Mouse (Mus musculus): ENCODE measurements around the gene Scd2. TPM values are rescaled to one million over a fixed set of nuclear protein-coding genes. Genes with fewer than 3 reads are reported as not detected.
"Not testable (repeated sequence)": the region's sequence is repeated elsewhere in the genome, so short reads cannot be mapped to it uniquely, and the experiment has no call there.

The Scd2 gene
- polyA plus RNA-seq, 1 experiment from 2014 or later = 35.6 TPM

- 64% methylated on average over 7 of the region's 7 CpGs for WGBS
- no peak overlapping the region for H3K4me2 ChIP-seq (replicated peaks; ENCODE audit: low read depth)
- H3K36me3 ChIP-seq (ENCODE audit: control insufficient read depth, insufficient read depth) = peaks cover 52% of the 10 kb centered on the region
- no peak overlapping the region for H3K4me3 ChIP-seq (ENCODE audit: low read depth, low read length)
- no peak for TF ChIP-seq CTCF (IDR thresholded peaks at IDR 0.05; ENCODE audit: low read depth)
- 0 out of 2 replicates have a peak, but pooled peaks cover 3% of the 10 kb centered on the region for H3K4me1 ChIP-seq (replicated peaks; ENCODE audit: control insufficient read depth, insufficient read depth, low read length)
- H3K27ac ChIP-seq (ENCODE audit: low read depth, low read length) = no peak overlapping the region
- no peaks in the 10 kb centered on the region for H3K27me3 ChIP-seq (replicated peaks; ENCODE audit: control insufficient read depth, insufficient read depth, low read length)
- no peaks in the 10 kb centered on the region for H3K9me3 ChIP-seq (ENCODE audit: control insufficient read depth)
- no peak for ATAC-seq
- no peak overlapping the region for H3K9ac ChIP-seq (ENCODE audit: low read depth, low read length)
These were observed 12.7 kb downstream of the Scd2 start for GRCm38 (mm10) chr19:44306171-44306570.

GRCm38 (mm10) chr19:44307101-44307914, 13.8 kb downstream of the Scd2 start:
- no peak for TF ChIP-seq CTCF (IDR thresholded peaks at IDR 0.05; ENCODE audit: low read depth)
- no peak overlapping the region for H3K4me3 ChIP-seq (ENCODE audit: low read depth, low read length)
- H3K36me3 ChIP-seq (ENCODE audit: control insufficient read depth, insufficient read depth) = peaks cover 44% of the 10 kb centered on the region
- H3K4me1 ChIP-seq (replicated peaks; ENCODE audit: control insufficient read depth, insufficient read depth, low read length) = no peaks in the 10 kb centered on the region
- no peak overlapping the region for H3K9ac ChIP-seq (ENCODE audit: low read depth, low read length)
- 72% methylated on average over 9 of the region's 9 CpGs for WGBS
- no peak overlapping the region for H3K4me2 ChIP-seq (replicated peaks; ENCODE audit: low read depth)
- H3K9me3 ChIP-seq (ENCODE audit: control insufficient read depth) = no peaks in the 10 kb centered on the region
- 0 out of 2 replicates have a peak overlapping the region, but pooled peaks have one; percentile 15 for H3K27ac ChIP-seq (ENCODE audit: low read depth, low read length)
- no peaks in the 10 kb centered on the region for H3K27me3 ChIP-seq (replicated peaks; ENCODE audit: control insufficient read depth, insufficient read depth, low read length)
- no peak for ATAC-seq

GRCm38 (mm10) chr19:44307915-44308470, 14.5 kb downstream of the Scd2 start:
- no peaks in the 10 kb centered on the region for H3K9me3 ChIP-seq (ENCODE audit: control insufficient read depth)
- TF ChIP-seq CTCF (IDR thresholded peaks at IDR 0.05; ENCODE audit: low read depth) = no peak
- no peak overlapping the region for H3K4me3 ChIP-seq (ENCODE audit: low read depth, low read length)
- 67% methylated on average over 6 of the region's 6 CpGs for WGBS
- peaks cover 39% of the 10 kb centered on the region for H3K36me3 ChIP-seq (ENCODE audit: control insufficient read depth, insufficient read depth)
- no peak overlapping the region for H3K4me2 ChIP-seq (replicated peaks; ENCODE audit: low read depth)
- no peak for ATAC-seq
- H3K27ac ChIP-seq (ENCODE audit: low read depth, low read length) = no peak overlapping the region
- no peaks in the 10 kb centered on the region for H3K27me3 ChIP-seq (replicated peaks; ENCODE audit: control insufficient read depth, insufficient read depth, low read length)
- no peak overlapping the region for H3K9ac ChIP-seq (ENCODE audit: low read depth, low read length)
- H3K4me1 ChIP-seq (replicated peaks; ENCODE audit: control insufficient read depth, insufficient read depth, low read length) = no peaks in the 10 kb centered on the region

- no peak overlapping the region for H3K27ac ChIP-seq (ENCODE audit: low read depth, low read length)
- no peaks in the 10 kb centered on the region for H3K27me3 ChIP-seq (replicated peaks; ENCODE audit: control insufficient read depth, insufficient read depth, low read length)
- no peak overlapping the region for H3K9ac ChIP-seq (ENCODE audit: low read depth, low read length)
- no peaks in the 10 kb centered on the region for H3K9me3 ChIP-seq (ENCODE audit: control insufficient read depth)
- no peak overlapping the region for H3K4me2 ChIP-seq (replicated peaks; ENCODE audit: low read depth)
- WGBS = 73% methylated on average over 8 of the region's 8 CpGs
- peaks cover 33% of the 10 kb centered on the region for H3K36me3 ChIP-seq (ENCODE audit: control insufficient read depth, insufficient read depth)
- H3K4me1 ChIP-seq (replicated peaks; ENCODE audit: control insufficient read depth, insufficient read depth, low read length) = no peaks in the 10 kb centered on the region
- ATAC-seq = no peak
- H3K4me3 ChIP-seq (ENCODE audit: low read depth, low read length) = no peak overlapping the region
- no peak for TF ChIP-seq CTCF (IDR thresholded peaks at IDR 0.05; ENCODE audit: low read depth)
These were observed 15.3 kb downstream of the Scd2 start for GRCm38 (mm10) chr19:44308611-44309246.

- Histone ChIP-seq H3K4me3 (ENCODE audit: low read depth, low read length) (no peak overlapping the region), H3K9me3 (ENCODE audit: control insufficient read depth) (no peaks in the 10 kb centered on the region), H3K4me1 (replicated peaks; ENCODE audit: control insufficient read depth, insufficient read depth, low read length) (no peaks in the 10 kb centered on the region), H3K27me3 (replicated peaks; ENCODE audit: control insufficient read depth, insufficient read depth, low read length) (no peaks in the 10 kb centered on the region), H3K9ac (ENCODE audit: low read depth, low read length) (no peak overlapping the region), H3K4me2 (replicated peaks; ENCODE audit: low read depth) (no peak overlapping the region), H3K36me3 (ENCODE audit: control insufficient read depth, insufficient read depth) (peaks cover 25% of the 10 kb centered on the region), H3K27ac (ENCODE audit: low read depth, low read length) (no peak overlapping the region)
- WGBS = 65% methylated on average over 12 of the region's 12 CpGs
- TF ChIP-seq CTCF (IDR thresholded peaks at IDR 0.05; ENCODE audit: low read depth) = peak; percentile 47
- no peak for ATAC-seq
These were observed 16.1 kb downstream of the Scd2 start for GRCm38 (mm10) chr19:44309351-44310154.

GRCm38 (mm10) chr19:44310155-44310575, 16.7 kb downstream of the Scd2 start:
- ATAC-seq; H3K4me2 ChIP-seq (replicated peaks; ENCODE audit: low read depth); H3K4me1 ChIP-seq (replicated peaks; ENCODE audit: control insufficient read depth, insufficient read depth, low read length); H3K27me3 ChIP-seq (replicated peaks; ENCODE audit: control insufficient read depth, insufficient read depth, low read length); H3K27ac ChIP-seq (ENCODE audit: low read depth, low read length); H3K9ac ChIP-seq (ENCODE audit: low read depth, low read length); H3K9me3 ChIP-seq (ENCODE audit: control insufficient read depth); H3K4me3 ChIP-seq (ENCODE audit: low read depth, low read length): not testable (repeated sequence)
- peaks cover 19% of the 10 kb centered on the region for H3K36me3 ChIP-seq (ENCODE audit: control insufficient read depth, insufficient read depth)
- WGBS = 79% methylated on average over 1 of the region's 1 CpGs

All from intestine, postnatal 0 days (tissue).